Mouse (Mus musculus) heart, postnatal 0 days (tissue): ENCODE results near the gene Begain. TPM values are rescaled to one million over a fixed set of nuclear protein-coding genes. Genes with fewer than 3 reads are reported as not detected.
A peak's percentile ranks its signal among the peaks of the same experiment; 100 is the strongest.

Experiments
- ATAC-seq: fragments of 200-750 bp; cut with Nextera tagmentation; 2 replicates; pipeline ENCODE4 v1.8.0; 2017; ENCODE audit warnings: low read depth, moderate number of reproducible peaks, moderate library complexity; ENCODE audit not compliant: insufficient read depth
- DNase-seq: peaks from one replicate; pipeline ENCODE4 v3.0.0-alpha.2; 2016; ENCODE audit warnings: low spot score
- H3K27ac ChIP-seq: fragments of 300-500 bp; sonication (generic); 2 replicates; pipeline ENCODE4 v1.5.1; 2014; ENCODE audit warnings: low read depth, mild to moderate bottlenecking
- H3K27me3 ChIP-seq: fragments of 300-500 bp; sonication (generic); 2 replicates; pipeline ENCODE4 v1.6.1; 2014; ENCODE audit warnings: low read length, mixed read lengths; ENCODE audit not compliant: control insufficient read depth, insufficient read depth
- H3K36me3 ChIP-seq: fragments of 300-500 bp; sonication (generic); replicated peaks from 2 replicates; pipeline ENCODE4 v1.6.1; 2014; ENCODE audit warnings: low read length, mixed read lengths; ENCODE audit not compliant: control insufficient read depth, insufficient read depth
- H3K4me1 ChIP-seq: fragments of 300-500 bp; sonication (generic); 2 replicates; pipeline ENCODE4 v1.6.1; 2014; ENCODE audit warnings: antibody characterized with exemption; ENCODE audit not compliant: control insufficient read depth, insufficient read depth
- H3K4me2 ChIP-seq: fragments of 300-500 bp; sonication (generic); 2 replicates; pipeline ENCODE4 v1.6.1; 2014; ENCODE audit warnings: low read depth, mild to moderate bottlenecking, low read length, moderate library complexity
- H3K4me3 ChIP-seq: fragments of 300-500 bp; sonication (generic); 2 replicates; pipeline ENCODE4 v1.5.1; 2014; ENCODE audit warnings: low read depth, low read length
- H3K9ac ChIP-seq: fragments of 300-500 bp; sonication (generic); replicated peaks from 2 replicates; pipeline ENCODE4 v1.6.1; 2014; ENCODE audit warnings: low read depth, low read length, mixed read lengths
- H3K9me3 ChIP-seq: fragments of 300-500 bp; sonication (generic); replicated peaks from 2 replicates; pipeline ENCODE4 v1.6.1; 2016; ENCODE audit warnings: low read length; ENCODE audit not compliant: control insufficient read depth
- CTCF ChIP-seq: IDR thresholded peaks from 2 replicates; pipeline ENCODE4 v1.5.1; 2016; ENCODE audit warnings: antibody characterized with exemption, control low read depth, low read depth
- EP300 ChIP-seq: IDR thresholded peaks from 2 replicates; pipeline ENCODE4 v1.6.1; 2016; ENCODE audit warnings: antibody characterized with exemption, low read depth
- WGBS: fragments of 180-500 bp; shearing (Covaris S2); extraction: QIAGEN DNeasy Blood & Tissue Kit; methylation state at CpG from one replicate; pipeline ENCODE4 v1.1.7; 2014; 5-methylcytosine and 5-hydroxymethylcytosine counted together
- polyA plus RNA-seq: library from polyadenylated mRNA; unstranded; fragments of >200 nt; fragmentation: Nextera tagmentation; extraction: Ambion mirVana; gene quantifications from 2 replicates; pipeline ENCODE4 v1.2.1, GENCODE M21; 2015
- total RNA-seq: library from RNA; depleted of rRNA; stranded (reverse); fragments of >200 nt; gene quantifications from 2 replicates; pipeline ENCODE4 v1.2.3, GENCODE M21; 2014; ENCODE audit warnings: low replicate concordance

Gene Begain
- total and polyA plus RNA-seq, 2 experiments from 2014 or later, result 0.33 to 1.6 TPM

DNA sequence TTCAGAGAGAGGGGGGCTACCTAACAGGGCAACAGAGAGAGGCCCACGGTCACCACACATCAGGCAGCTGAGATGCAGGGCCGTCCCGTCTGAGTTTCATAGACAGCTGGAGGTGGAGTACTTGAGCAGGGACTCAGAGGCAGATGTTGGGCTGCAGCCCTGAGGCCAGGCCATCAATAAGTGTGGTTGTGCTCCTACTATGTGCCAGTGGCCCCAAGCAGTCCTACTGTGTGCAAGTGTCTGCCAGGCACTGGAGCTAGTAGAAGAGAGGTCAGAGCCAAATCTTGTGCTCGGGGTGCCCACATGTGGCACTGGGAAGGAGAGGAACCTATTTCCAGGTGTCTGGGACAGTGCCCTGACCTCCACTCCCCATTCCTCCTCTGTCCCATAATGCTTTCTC is 18.1 kb downstream of the Begain start:
- TF ChIP-seq EP300, result no peak
- TF ChIP-seq CTCF, result no peak
- no peaks in the 10 kb centered on the region for H3K4me1 ChIP-seq
- no peak overlapping the region for H3K4me3 ChIP-seq
- ATAC-seq (no peak), DNase-seq (no peak)
- no peaks in the 10 kb centered on the region for H3K36me3 ChIP-seq
- no peak overlapping the region for H3K9ac ChIP-seq
- no peaks in the 10 kb centered on the region for H3K9me3 ChIP-seq
- 73% methylated on average over 4 of the region's 4 CpGs for WGBS
- no peak overlapping the region for H3K4me2 ChIP-seq
- no peak overlapping the region for H3K27ac ChIP-seq
- peaks cover 77% of the 10 kb centered on the region for H3K27me3 ChIP-seq

DNA sequence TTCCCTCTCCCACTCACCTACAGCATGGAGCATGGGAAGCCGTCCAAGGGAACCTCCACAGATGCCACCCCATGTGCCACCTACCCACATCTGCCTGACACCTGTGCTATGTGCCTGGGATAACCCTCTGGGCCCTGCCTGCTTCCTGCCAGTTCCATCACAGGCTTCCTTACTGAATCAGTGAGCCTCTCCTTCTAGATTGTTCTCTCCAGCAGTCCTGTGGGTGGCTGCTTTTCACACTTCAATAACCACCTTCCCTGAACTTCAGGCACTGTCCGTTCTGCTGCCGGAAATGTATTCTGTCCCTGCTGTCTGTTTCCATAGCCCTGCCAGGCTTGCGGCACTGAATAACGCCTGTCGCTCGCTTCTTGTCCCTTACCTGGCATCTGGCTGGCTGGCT is 22.4 kb downstream of the Begain start:
- ATAC-seq (no peak), DNase-seq (no peak)
- no peak for TF ChIP-seq CTCF
- TF ChIP-seq EP300, result no peak
- Histone ChIP-seq H3K9ac (no peak overlapping the region), H3K27me3 (peaks cover 59% of the 10 kb centered on the region), H3K4me1 (no peaks in the 10 kb centered on the region), H3K27ac (no peak overlapping the region), H3K36me3 (no peaks in the 10 kb centered on the region), H3K4me3 (no peak overlapping the region), H3K9me3 (no peaks in the 10 kb centered on the region), H3K4me2 (no peak overlapping the region)
- WGBS, result 65% methylated on average over 7 of the region's 7 CpGs

DNA sequence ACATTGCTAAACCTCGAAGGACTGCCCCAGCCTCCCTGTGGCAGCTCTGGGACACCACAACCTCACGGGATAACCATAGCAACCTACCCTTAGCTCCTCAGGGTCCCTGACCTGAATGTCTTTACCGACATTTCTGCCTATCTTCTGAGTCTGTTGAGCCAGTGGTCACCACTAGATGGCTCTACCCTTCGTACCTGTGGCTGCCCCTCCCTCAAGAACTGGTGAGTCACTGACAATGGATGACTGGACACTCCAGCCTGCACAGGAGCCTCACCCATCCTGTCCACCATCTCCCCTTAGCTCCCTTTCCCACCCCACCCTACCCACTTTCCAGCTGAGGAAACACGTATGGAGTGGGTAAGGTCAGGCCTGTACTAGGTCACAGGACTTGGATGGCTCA is 23.5 kb downstream of the Begain start:
- H3K9me3 ChIP-seq, result no peaks in the 10 kb centered on the region
- H3K4me3 ChIP-seq, result no peak overlapping the region
- H3K27ac ChIP-seq, result no peak overlapping the region
- ATAC-seq (0 out of 2 replicates have a peak, but pooled peaks have one; percentile 31), DNase-seq (peak; percentile 16)
- H3K4me2 ChIP-seq, result no peak overlapping the region
- H3K36me3 ChIP-seq, result no peaks in the 10 kb centered on the region
- no peak overlapping the region for H3K9ac ChIP-seq
- peak; percentile 39 for TF ChIP-seq CTCF
- TF ChIP-seq EP300, result no peak
- WGBS, result 17% methylated on average over 5 of the region's 5 CpGs
- H3K4me1 ChIP-seq, result no peaks in the 10 kb centered on the region
- H3K27me3 ChIP-seq, result peaks cover 51% of the 10 kb centered on the region

DNA sequence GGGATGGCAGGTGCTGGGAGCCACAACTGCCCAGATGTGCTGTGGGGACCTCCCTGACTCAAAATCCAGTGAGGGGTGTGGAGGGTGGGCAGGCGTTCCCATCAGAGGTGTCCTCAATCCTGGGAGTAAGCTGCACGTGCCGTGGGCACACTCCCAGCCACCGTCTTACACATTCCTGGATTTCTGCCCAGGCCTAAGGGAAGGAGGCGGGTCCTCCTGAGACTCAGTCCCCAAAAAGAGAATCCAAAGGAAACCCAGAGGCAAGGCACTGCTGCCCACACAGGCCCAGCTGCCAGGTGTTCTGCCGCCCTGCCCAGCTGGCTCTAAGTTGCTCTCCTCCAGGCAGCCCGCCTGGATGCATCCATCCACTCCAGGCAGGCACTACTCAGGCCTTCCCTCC is 28.7 kb downstream of the Begain start:
- H3K4me2 ChIP-seq, result no peak overlapping the region
- H3K9ac ChIP-seq, result no peak overlapping the region
- no peak overlapping the region for H3K27ac ChIP-seq
- H3K4me1 ChIP-seq, result no peaks in the 10 kb centered on the region
- no peak for DNase-seq
- ATAC-seq, result no peak
- no peak for TF ChIP-seq CTCF
- H3K27me3 ChIP-seq, result peaks cover 45% of the 10 kb centered on the region
- 43% methylated on average over 7 of the region's 7 CpGs for WGBS
- H3K9me3 ChIP-seq, result no peaks in the 10 kb centered on the region
- H3K4me3 ChIP-seq, result no peak overlapping the region
- H3K36me3 ChIP-seq, result no peaks in the 10 kb centered on the region

DNA sequence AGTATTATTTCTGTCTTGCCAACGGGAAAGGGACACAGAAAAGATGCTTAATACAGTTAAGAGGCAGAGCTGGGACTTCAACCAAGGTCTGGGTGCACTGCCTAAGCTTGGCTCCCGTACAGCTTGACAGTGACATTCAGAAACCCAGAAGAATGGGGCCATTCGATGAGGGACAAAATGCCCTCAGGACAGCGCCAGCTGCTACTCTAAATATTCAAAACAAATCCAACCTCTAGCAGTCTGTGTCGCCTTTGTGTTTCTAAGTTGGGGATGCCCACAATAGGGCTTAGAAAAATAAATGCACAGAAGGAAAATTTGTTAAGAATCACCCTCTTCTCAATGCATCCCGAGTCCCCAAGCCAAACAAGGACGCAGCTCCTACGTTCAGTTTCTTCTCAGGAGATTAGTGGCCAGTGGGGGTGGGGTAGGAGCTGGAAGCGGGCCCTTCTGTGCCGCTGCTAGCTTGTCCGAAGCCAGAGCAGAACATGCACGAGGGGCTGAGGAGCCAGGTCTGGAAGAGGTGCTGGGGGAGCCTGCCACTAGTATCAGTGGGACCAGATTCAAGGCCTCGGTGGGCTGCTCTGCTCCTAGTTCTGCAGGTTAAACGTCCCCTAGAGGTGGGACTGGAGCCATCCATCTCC is 29.7 kb downstream of the Begain start:
- Histone ChIP-seq H3K27me3 (peaks cover 50% of the 10 kb centered on the region), H3K27ac (no peak overlapping the region), H3K9me3 (peaks cover 4% of the 10 kb centered on the region; the same call in 1 of the 2 replicates), H3K4me2 (no peak overlapping the region), H3K9ac (no peak overlapping the region), H3K4me1 (no peaks in the 10 kb centered on the region), H3K4me3 (no peak overlapping the region), H3K36me3 (no peaks in the 10 kb centered on the region)
- DNase-seq (no peak), ATAC-seq (no peak)
- 42% methylated on average over 14 of the region's 14 CpGs for WGBS
- TF ChIP-seq EP300, result no peak
- no peak for TF ChIP-seq CTCF

DNA sequence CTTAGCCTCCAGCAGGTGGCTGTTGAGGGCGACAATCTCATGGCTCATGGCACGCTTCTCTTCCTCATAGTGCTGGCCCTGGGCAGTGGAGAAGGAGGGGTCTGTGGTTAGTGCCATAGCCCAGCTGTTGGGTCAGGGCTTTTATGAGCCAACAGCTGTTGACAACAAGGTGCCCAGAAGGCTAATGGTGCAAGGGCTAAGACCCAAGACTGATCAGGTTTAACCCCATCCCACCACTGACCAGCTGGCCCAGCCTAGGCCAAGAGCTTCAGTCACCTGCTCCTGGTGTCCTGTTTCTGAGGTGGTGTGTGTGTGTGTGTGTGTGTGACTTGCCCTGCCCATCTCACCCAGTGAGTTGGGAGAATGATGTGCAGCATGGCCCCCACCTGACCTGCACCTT is 31.0 kb downstream of the Begain start:
- 65% methylated on average over 2 of the region's 2 CpGs for WGBS
- H3K4me2 ChIP-seq, result no peak overlapping the region
- ATAC-seq (no peak), DNase-seq (no peak)
- H3K27ac ChIP-seq, result no peak overlapping the region
- TF ChIP-seq EP300, result no peak
- TF ChIP-seq CTCF, result no peak
- H3K9me3 ChIP-seq, result peaks cover 4% of the 10 kb centered on the region; the same call in 1 of the 2 replicates
- H3K27me3 ChIP-seq, result peaks cover 51% of the 10 kb centered on the region
- H3K36me3 ChIP-seq, result no peaks in the 10 kb centered on the region
- no peaks in the 10 kb centered on the region for H3K4me1 ChIP-seq
- H3K4me3 ChIP-seq, result no peak overlapping the region
- H3K9ac ChIP-seq, result no peak overlapping the region
